Mouse (Mus musculus) ES-Bruce4 (cell line): ENCODE data around the gene Ptgdr2.

Experiments used
- CTCF ChIP-seq: IDR thresholded peaks from one replicate; pipeline ENCODE4 v1.8.1; 2011; ENCODE audit warnings: low read depth, low read length
- POLR2A ChIP-seq: IDR thresholded peaks from one replicate; pipeline ENCODE4 v1.8.1; 2011; ENCODE audit warnings: low read length; ENCODE audit not compliant: insufficient read depth

- no peak for TF ChIP-seq POLR2A
- no peak for TF ChIP-seq CTCF
These were observed 48.9 kb downstream of the Ptgdr2 start for GRCm38 (mm10) chr19:10985889-10986288.
